Mouse (Mus musculus) kidney, adult 9 months (tissue): ENCODE data around the gene Tnip3.

Experiments
- DNase-seq: peaks from one replicate; pipeline ENCODE4 v3.0.0; 2022

The Tnip3 gene

DNA sequence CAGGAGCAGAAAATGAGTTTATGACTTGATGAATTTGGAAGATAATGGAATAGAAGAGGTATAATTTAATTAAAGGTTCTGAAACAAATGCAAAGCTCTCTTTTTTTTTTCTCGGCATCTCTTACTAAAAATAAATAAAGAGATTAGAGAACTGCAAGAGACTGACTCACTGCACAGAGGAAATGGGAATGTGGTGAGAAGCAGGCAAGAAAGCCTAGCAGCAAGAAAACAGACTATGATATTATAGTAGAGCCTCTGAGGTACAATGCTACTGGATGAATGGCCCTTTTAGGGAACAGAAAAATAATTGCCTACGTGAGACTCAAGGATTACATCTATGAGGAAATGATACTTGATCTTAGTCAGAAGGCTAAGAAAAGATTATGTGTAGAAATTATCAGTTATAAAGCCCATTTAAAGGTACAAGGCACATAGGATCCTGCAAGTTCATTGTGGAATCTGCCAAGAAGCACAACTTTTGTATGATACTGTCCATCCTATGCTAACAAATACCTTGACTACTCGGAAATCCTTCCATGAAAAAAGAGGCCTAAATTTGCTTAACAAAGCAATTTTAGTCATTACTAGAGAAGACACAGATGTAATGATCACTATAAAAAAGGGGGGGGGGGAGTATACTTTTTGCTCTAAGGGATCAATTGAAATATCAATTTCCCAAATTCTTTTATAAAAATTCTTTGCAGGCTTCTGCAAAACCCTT is 60.4 kb downstream of the Tnip3 start:
- no peak for DNase-seq

DNA sequence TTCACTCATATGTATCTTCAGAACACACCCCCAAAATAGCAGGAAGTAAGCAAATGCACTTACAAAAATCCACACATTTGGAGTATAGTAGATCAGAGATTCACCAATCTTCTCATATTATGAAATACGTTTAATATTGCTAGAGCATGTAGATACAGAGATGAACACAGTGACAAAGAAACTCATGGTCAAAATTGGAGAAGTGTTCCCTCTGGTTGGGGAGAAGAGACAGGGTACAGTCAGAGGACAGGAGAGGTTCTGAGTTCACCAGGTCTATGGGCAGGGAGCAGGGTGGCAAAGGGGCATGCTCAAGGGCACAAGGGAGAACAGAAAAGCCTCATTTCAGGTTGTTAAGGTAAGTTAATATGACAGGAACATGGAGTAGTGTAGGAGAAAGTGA is 63.7 kb downstream of the Tnip3 start:
- no peak for DNase-seq

DNA sequence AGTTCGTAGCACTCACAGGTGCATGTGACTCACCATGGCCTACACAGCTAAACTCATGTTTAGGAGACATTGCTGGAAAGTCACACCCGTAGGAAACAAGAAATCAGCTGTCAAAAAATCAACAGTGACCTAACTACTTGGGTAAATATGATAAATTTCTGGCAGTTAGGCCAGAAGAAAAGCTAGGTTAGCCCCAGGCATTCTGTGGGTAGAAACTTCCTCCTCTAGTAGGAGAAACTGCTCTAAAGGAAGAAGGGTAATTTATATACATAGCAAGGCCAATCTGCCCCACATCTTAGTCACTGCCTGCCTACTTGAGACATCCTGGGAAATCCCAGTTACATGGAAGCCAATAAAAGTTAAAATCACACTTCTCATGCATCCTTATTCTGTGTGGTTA is 64.9 kb downstream of the Tnip3 start:
- no peak for DNase-seq

DNA sequence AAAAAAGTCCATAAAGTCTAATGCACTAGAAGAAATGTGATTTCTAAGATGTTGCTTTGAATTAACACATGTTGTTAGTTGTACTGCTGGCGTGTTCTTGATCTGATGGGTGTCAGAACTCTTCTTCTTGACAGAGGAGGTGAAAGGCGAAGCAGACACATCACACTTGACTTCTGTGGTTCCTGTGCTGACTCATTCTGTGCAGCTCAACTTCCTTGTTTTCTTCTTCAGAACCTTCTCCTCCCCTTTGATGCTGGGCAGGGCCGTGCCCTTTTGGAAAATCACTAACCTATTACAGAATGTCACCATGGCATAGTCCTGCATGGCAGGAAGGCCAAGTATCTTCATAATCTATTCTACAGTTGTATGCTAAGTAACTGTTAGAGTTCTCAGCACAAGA is 69.1 kb downstream of the Tnip3 start:
- peak; percentile 17 for DNase-seq

DNA sequence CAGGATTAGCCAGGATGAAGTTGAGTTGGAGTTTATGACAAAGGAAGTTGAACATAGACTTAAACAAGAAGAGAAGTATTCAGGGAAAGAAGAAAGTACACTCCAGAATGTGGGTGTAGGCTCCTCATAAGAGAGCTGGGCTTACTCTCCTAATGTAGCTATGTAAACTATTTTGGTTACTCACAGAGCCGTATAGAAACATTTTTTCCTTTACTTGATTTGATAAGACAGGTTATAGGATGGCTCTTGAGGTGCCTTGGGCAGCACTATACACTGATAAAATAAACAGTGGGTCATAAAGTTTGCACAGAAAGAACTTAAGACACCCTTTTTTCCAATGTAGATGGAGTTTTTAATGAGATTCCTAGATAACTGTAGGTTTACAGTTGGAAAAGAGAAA is 70.3 kb downstream of the Tnip3 start:
- no peak for DNase-seq

DNA sequence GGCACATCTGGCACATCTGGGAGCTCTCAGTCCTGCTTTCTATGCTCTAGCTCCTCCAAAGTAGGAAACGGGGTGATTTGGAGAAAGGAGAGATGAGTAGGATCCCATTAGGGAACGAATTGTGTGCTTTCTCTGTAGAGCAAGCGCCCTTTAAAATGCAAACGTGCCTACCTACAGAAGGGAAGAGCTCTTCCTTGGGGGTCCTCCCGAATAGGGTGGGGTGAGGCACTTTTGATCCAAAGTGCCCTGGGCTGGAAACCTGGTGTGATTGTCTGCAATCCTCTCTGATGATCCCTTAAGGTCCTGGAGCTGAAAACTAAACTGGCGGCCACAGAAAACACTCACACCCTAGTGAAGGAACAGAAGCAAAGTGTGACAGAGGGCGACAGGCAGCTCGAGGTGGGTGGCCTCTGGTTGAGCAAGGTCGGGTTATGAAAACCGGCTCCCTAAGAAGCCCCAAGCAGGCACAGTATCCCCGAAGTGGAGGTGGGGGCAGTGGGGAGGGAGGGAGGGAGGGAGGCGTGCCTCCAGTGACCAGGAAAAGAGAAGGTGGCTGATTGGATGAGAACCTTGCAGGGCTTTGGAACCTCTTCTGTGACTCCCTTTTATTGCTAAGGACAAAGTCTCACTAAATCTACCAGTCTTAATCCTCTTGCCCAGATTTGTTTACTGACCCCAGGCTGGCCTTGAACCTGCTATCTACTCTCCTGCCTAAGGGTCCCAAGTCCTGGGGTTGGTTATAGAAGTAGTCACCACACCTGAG is 72.1 kb downstream of the Tnip3 start:
- no peak for DNase-seq

DNA sequence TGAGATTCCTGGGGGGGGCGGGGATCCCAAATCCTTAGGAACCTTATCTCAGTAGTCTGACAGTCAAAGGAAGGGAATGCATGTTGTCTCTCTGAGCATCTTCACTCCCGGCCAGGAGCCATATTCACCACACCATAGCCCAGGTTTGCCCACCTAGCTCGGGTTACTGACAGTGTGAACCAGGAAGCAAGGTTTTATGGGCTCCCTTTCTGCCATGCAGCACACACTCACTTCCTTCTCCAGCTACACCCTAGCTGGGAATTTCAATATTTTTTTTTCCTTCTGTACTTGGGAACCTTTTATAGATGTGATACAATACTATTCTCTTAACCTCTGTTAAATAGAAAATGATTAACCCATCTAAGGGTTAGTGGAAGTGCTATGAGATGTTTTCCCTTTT is 73.4 kb downstream of the Tnip3 start:
- no peak for DNase-seq

DNA sequence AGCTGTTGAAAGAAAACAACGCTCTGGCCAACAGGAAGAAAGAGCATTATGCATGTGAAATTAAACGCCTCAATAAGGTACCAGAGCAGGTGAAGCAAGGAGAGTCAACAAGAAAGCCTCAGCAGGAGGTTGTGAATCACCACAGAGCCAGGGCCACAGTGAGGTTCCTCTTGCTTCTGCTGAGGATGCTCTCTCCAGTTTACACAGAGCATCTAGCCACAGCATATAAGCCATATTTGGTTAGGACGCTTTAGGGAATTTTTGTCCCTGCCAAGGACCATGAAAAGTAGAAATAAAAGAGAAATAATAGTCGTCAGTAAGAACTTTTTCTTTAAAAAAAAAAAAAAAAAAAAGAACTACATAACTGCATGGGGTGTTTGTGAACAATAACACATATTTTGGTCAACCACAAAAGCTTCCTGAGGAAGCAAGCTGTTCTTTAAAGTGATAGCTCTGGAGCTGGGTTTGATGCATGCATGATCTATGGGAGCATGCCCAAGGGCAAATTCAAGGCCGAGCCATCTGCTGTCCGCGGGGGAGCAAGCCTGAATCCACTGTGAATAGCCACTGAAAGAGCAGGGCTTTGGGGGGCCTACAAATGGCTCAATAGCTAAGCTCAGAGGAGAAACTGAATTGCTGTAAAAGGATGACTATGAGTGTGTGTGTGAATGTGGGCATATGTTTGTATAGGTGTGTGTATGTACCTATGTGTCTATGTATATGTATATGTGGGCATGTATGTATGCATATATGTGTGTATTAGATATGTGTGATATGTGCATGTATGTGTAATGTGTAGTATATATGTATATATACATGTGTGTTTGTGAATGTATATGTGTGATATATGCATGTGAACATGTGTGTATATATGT is 75.0 kb downstream of the Tnip3 start:
- DNase-seq = no peak

DNA sequence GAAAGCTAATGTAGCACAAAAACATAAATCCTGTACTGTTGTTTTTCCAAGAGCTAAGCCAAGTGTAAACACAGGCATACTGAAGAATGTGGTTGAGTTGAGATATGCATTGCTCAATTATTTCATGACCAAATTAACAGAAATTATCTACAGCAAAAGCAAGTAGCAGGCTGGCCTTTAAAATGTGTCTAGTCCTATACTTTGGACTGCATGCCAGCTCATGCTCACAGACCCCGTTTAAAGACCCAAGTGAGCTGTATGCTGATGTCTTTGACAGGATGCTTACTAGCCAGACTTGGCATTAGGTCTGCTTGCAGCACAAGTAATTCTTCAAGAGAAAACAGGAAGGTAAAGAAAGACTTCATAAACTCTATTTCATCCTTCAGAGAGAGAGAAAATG is 75.8 kb downstream of the Tnip3 start:
- no peak for DNase-seq

DNA sequence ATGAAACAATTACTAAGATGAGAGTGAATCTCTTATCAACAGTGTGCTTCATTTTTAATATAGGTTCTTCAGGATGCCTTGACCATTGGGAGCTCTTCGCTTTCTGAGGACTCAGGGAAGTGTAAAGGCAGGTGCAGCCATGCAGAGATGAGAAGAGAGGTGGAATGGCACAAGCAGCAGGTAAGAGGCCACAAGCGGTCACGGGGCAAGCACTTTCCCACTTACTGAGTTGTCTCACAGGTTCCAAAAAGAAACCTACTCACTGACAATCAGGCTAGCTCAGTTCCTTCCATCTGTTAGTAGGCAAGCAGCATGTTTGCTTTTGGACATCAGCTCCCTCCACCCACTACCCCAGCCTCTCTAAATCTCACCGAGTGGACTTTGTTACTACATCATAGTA is 80.7 kb downstream of the Tnip3 start:
- no peak for DNase-seq

DNA sequence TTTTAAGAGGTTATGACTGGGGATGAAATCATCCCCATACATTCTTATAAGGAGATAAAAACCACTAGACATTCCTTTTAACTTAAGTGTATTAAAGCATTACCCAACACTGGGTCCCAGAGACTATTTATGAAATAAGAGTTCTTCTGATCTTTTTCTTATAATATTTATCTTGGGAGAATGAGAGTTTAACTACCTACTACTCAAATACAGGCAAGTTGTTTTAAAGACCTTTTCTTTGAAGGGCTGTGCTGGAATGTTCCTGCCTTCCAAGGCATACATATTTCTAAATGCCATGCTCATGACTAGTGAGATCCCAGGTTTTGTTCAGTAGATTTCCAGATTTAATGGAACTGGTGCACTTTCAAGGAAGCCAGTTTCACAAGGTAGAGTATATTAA is 81.8 kb downstream of the Tnip3 start:
- DNase-seq = no peak

DNA sequence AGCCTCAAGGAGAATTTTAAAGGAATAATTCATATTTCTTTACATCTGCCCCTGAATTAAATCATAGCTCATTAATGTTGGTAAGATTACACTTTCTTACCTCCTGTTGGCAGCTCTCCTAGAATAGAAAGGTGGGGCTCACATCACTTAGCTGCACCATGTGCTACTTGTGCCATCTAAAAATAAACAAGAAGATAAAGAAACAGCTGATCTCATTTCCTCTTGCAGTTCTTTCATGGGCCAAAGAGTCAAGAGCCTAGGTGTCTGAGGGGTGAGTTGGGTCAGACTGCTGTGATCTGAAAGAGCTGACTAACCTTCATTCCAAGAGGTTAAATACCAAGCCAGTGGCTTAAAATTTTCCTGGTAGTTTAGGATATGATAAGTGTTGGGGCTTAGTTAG is 86.7 kb downstream of the Tnip3 start:
- no peak for DNase-seq

DNA sequence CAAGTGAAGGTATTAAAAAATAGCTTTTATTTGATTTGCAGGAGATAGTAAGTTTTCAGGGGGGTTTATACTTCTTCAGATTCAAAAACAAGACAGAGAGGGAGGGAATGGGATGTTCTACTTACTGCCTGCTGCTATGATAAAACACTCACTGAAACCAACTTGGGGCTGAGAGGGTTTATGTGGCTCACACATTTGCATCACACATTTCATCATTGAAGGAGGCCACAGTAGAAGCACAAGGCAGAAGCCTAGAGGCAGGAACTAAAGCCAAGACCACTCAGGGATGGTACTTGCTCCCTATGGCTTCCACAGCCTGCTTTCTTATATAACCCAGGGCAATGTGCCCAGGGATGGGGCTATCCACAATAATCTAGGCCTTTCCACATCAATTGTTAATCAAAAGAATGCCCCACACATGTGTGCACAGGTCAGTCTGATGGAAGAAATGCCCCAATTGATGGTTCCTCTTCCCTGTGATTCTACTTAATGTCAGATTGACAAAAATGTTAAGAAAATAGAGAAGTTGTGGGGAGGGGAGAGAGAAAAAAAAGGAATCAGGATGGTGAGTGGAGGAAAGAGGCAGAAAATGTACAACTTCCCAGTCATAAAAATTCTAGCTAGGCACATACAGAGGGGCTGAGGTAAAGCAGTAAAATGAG is 88.9 kb downstream of the Tnip3 start:
- peak; percentile 1 for DNase-seq

DNA sequence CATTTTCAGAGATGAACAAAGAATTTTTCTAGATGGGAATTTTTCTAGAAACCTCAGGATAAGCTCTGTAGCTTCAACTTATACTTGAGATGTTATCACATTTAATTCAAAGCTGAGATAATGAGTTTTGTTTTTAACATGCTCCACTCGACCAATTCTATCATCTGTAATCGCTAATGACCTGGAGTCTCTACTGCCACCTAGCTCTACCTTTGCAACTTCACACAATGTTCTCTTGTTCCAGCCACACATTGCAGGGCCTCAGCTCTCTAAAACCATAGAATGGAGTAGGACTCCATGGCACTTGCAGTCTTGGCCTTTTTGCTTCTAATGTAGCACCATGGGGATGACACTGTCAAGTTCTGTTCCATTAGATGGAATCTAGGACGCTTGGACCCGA is 90.5 kb downstream of the Tnip3 start:
- no peak for DNase-seq

DNA sequence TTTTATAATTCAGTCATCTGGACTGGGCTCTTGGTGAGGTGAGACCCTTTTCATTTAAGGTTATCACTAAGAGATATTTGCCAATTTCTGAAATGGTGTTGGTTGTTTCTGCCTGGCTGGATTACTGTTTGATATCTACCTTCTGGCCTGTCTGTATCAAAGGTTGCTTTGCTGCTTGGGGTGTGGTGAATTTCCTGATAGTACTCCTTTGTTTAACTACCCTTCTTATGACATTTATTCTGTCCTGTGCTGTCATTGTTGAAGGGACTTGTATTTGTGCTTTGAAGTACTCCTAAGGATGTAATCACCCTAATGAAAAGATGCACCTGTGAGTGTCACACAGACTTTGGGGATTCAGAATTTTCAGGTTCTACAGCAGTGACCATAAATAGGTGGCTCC is 96.1 kb downstream of the Tnip3 start:
- no peak for DNase-seq

DNA sequence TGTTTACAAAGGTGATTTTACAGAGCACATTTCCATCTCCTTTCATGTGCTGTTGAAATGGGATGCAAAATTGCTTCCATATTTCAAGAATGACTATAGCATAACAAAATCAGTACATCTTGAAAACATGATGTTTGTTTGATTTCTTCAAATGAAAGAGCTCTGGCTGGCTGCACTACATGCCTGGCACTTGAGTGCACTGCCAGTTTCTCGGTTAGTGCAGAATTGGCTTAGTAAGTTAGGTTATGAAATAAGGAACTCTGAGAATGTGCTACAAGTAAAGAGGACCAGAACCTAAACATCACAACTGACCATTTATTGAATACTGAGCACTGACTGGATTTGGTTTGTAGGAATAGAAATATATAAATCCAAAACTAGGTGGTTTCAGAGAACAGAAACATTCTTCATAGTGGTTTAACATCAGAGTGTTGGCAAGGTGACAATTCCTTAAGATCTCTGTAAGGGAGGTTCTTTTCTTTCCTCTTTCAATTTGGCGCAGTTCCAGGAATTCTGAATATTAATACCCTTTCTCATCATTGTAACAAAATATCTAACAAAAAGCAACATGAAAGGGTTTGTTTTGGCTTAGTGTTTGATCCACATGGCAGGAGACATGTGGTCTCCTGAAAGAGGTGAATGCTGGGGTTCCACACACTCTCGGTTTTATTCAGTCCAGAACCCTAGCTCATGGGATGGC is 98.1 kb downstream of the Tnip3 start:
- no peak for DNase-seq

DNA sequence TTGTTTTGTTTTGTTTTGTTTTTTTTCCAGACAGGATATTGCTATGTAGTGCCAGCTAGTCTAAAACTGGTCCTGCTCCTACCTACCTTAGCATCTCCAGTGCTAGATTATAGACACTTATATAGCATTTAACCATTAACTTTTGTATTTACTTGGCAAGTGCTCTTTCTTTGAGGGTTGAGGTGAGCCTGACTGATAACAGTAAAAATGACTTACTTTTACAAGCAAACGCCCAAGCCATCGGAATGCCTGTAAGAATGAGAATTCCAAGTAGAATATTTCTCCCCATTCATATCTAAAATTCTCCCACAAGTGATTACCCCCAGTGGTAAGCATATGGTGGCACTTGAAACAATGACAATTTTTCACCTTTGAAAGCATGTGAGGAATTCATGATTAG is 105.5 kb downstream of the Tnip3 start:
- DNase-seq = no peak

DNA sequence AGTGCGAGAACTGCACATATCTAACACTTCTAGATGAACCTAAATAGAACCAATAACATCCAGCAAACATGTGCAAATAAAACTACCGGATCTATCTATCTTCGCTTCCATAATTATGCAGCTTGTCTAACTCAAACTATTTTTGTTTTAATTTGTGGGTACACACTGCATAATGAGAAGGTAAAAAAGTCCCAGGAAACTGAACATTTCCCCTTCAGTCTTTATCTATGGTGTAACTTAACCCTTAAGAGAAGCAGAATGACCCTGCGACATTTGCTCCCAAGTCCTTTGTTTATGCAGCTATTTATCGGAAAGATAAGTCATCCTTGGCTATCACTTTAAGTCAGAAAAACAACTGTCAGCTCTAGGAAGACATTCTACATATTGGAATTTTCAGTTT is 107.1 kb downstream of the Tnip3 start:
- DNase-seq = no peak

DNA sequence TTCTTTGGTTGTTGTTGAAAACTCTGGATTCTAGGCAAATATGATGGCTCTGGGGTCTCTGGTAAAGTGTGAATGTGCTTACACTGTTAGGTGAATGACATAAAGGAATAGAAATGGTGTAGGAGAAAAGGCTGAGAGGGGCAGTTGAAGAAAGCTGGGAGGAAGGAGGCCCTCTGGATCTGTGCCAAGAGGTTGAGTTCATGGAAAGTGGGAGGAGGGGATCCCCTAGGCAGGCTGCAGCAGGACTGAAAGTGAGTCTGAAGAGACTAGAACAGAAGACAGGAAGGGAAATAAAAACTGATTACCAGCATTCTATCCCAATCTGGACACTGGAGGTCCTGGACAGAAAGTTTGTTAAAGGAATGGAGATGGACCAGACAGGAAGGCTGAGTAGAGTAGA is 117.3 kb downstream of the Tnip3 start:
- DNase-seq = no peak

DNA sequence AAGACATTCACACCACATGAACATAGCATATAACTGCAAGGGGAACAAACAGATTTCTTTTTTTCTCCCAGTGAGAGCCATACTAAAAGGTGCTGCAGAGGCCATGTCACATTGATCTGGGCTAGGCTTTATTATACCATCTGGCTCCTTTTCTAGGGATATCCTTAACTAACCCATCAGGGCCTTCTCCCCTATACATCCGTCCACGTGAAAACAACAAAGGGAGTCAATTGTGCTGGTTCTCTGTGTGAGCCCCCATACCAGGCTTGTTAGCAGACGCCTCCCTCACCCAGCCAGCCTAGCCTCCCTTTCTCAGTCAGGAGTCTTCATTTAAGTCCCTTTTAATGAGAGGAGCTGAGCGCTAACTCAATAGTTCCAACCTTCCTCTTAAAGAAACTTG is 119.0 kb downstream of the Tnip3 start:
- no peak for DNase-seq

DNA sequence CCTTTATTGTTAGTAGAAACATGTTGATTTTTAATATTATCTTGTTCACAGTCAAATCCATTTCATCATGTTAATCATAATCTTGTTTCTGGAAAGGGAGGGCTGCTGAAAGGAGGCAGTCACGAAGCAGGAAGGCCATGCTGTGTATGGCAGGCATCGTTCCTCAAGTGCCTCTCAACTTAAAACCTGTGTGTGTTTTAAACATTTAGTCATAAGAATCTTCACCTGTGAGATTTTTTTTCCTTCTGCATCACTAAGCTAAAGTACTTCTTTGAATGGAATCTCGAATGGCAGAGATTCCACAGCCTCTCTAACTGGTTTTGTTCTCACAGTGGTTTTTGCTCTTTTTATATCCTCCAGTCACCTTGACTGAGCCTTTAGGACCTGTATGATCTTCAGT is 121.3 kb downstream of the Tnip3 start:
- DNase-seq = no peak

DNA sequence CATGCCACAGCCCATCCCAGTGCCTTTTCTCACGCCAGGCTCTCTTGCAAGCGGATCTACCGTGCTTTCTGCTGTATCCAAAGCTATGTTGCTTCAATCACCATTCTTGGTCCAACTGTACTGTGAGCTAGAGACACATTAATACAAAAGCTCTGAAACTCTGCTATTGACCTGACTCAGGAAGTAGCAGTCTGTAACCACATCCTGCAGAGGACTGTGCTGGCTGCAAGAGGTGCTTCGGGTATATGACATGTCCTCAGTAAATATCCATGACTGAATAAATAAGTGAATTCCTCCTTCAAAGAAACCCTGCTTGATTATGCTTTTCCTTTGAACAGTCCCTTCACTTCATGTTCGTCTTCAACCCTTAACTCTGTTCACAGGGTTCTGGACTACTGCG is 122.6 kb downstream of the Tnip3 start:
- no peak for DNase-seq

DNA sequence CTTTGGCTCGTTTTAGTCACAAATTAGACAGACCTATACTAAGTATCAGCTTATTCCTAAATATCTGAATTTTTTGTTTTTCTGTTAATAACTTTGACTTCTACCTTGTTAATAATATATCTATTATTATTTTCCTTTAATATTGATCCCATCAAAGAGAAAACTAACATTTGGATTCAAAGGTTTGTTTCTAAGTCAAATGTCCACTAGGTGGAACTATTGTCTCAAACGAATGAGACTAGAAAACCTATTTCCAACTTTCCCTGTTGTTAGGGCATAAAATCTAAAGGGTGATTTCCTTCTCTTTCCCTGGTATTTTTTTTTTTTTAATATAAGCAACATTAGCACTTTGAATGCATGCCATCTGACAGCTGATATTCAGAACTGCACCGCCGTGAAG is 126.3 kb downstream of the Tnip3 start:
- DNase-seq = peak; percentile 15
